Mouse (Mus musculus) kidney, embryonic 16.5 days (tissue): ENCODE results near the gene Serpinb9b. TPM values are rescaled to one million over a fixed set of nuclear protein-coding genes. Genes with fewer than 3 reads are reported as not detected.
A peak's percentile ranks its signal among the peaks of the same experiment; 100 is the strongest.

Experiments
- ATAC-seq: fragments of 200-750 bp; cut with Nextera tagmentation; 2 replicates; pipeline ENCODE4 v1.8.0; 2017; ENCODE audit warnings: moderate TSS enrichment; ENCODE audit not compliant: low FRiP score, low TSS enrichment
- H3K27ac ChIP-seq: fragments of 300-500 bp; sonication (generic); 2 replicates; pipeline ENCODE4 v1.5.1; 2014; ENCODE audit warnings: low read length
- H3K27me3 ChIP-seq: fragments of 300-500 bp; sonication (generic); 2 replicates; pipeline ENCODE4 v1.6.1; 2014; ENCODE audit warnings: low read length, control low read depth, mixed read lengths; ENCODE audit not compliant: insufficient read depth
- H3K36me3 ChIP-seq: fragments of 300-500 bp; sonication (generic); 2 replicates; pipeline ENCODE4 v1.6.1; 2014; ENCODE audit warnings: low read length, control low read depth, mixed read lengths; ENCODE audit not compliant: insufficient read depth
- H3K4me1 ChIP-seq: fragments of 300-500 bp; sonication (generic); 2 replicates; pipeline ENCODE4 v1.6.1; 2014; ENCODE audit warnings: low read length, control low read depth, mixed read lengths; ENCODE audit not compliant: insufficient read depth
- H3K4me2 ChIP-seq: fragments of 300-500 bp; sonication (generic); replicated peaks from 2 replicates; pipeline ENCODE4 v1.6.1; 2014; ENCODE audit warnings: low read depth, low read length
- H3K4me3 ChIP-seq: fragments of 300-500 bp; sonication (generic); 2 replicates; pipeline ENCODE4 v1.5.1; 2014; ENCODE audit warnings: mild to moderate bottlenecking, low read length
- H3K9ac ChIP-seq: fragments of 300-500 bp; sonication (generic); replicated peaks from 2 replicates; pipeline ENCODE4 v1.6.1; 2014; ENCODE audit warnings: low read length
- H3K9me3 ChIP-seq: fragments of 300-500 bp; sonication (generic); 2 replicates; pipeline ENCODE4 v1.6.1; 2016; ENCODE audit warnings: low read length, control low read depth
- WGBS: fragments of 180-500 bp; shearing (Covaris S2); extraction: QIAGEN DNeasy Blood & Tissue Kit; methylation state at CpG from one replicate; pipeline ENCODE4 v1.1.7; 2014; 5-methylcytosine and 5-hydroxymethylcytosine counted together
- polyA plus RNA-seq: library from polyadenylated mRNA; unstranded; fragments of >200 nt; fragmentation: Nextera tagmentation; extraction: Ambion mirVana; gene quantifications from 2 replicates; pipeline ENCODE4 v1.2.1, GENCODE M21; 2015

The Serpinb9b gene
- polyA plus RNA-seq, 1 experiment from 2014 or later, result not detected

GRCm38 (mm10) chr13:33074029-33074428, 46.8 kb downstream of the Serpinb9b start:
- peak; percentile 79; the same call in 1 of the 2 replicates for ATAC-seq
- no peak overlapping the region for H3K27ac ChIP-seq
- no peak overlapping the region for H3K4me2 ChIP-seq
- no peak overlapping the region for H3K9ac ChIP-seq
- H3K4me1 ChIP-seq, result no peaks in the 10 kb centered on the region
- H3K9me3 ChIP-seq, result no peaks in the 10 kb centered on the region
- no peaks in the 10 kb centered on the region for H3K27me3 ChIP-seq
- no peaks in the 10 kb centered on the region for H3K36me3 ChIP-seq
- H3K4me3 ChIP-seq, result no peak overlapping the region

- no peak overlapping the region for H3K9ac ChIP-seq
- H3K9me3 ChIP-seq, result no peaks in the 10 kb centered on the region
- H3K27ac ChIP-seq, result no peak overlapping the region
- no peak overlapping the region for H3K4me3 ChIP-seq
- no peaks in the 10 kb centered on the region for H3K4me1 ChIP-seq
- H3K4me2 ChIP-seq, result no peak overlapping the region
- H3K27me3 ChIP-seq, result no peaks in the 10 kb centered on the region
- no peaks in the 10 kb centered on the region for H3K36me3 ChIP-seq
- ATAC-seq, result no peak
- WGBS, result 62% methylated on average over 3 of the region's 3 CpGs
Measured at GRCm38 (mm10) chr13:33076247-33076646, 49.0 kb downstream of the Serpinb9b start.

- ATAC-seq, result no peak
- Histone ChIP-seq H3K27ac (no peak overlapping the region), H3K4me1 (no peaks in the 10 kb centered on the region), H3K9ac (no peak overlapping the region), H3K4me2 (no peak overlapping the region), H3K4me3 (no peak overlapping the region), H3K36me3 (no peaks in the 10 kb centered on the region), H3K9me3 (no peaks in the 10 kb centered on the region), H3K27me3 (no peaks in the 10 kb centered on the region)
- 91% methylated on average over 10 of the region's 10 CpGs for WGBS
Measured at GRCm38 (mm10) chr13:33077026-33077685, 49.9 kb downstream of the Serpinb9b start.

GRCm38 (mm10) chr13:33078056-33078705, 51.0 kb downstream of the Serpinb9b start, which contains the start of gene Serpinb1b:
Gene Serpinb1b (plus strand): TSS chr13:33078575.
- H3K27ac ChIP-seq, result no peak within 1 kb of the TSS
- H3K4me1 ChIP-seq, result no peaks in the 10 kb centered on the region
- no peaks in the 10 kb centered on the region for H3K36me3 ChIP-seq
- whole genome bisulfite sequencing, result 66% methylated on average over 3 of the region's 3 CpGs
- ATAC-seq, result no peak
- H3K4me3 ChIP-seq, result no peak within 1 kb of the TSS
- H3K27me3 ChIP-seq, result no peaks in the 10 kb centered on the region
- H3K9ac ChIP-seq, result no peak within 1 kb of the TSS
- peak within 1 kb of the TSS; percentile 39; the same call in 1 of the 2 replicates for H3K4me2 ChIP-seq
- no peaks in the 10 kb centered on the region for H3K9me3 ChIP-seq

- H3K4me3 ChIP-seq, result no peak overlapping the region
- ATAC-seq, result peak; percentile 27; the same call in 1 of the 2 replicates
- peak overlapping the region; percentile 39; the same call in 1 of the 2 replicates for H3K4me2 ChIP-seq
- no peaks in the 10 kb centered on the region for H3K9me3 ChIP-seq
- no peaks in the 10 kb centered on the region for H3K27me3 ChIP-seq
- H3K9ac ChIP-seq, result no peak overlapping the region
- H3K36me3 ChIP-seq, result no peaks in the 10 kb centered on the region
- H3K4me1 ChIP-seq, result no peaks in the 10 kb centered on the region
- H3K27ac ChIP-seq, result no peak overlapping the region
- WGBS, result 26% methylated on average over 6 of the region's 6 CpGs
Measured at GRCm38 (mm10) chr13:33079391-33079790, 52.2 kb downstream of the Serpinb9b start.

- Histone ChIP-seq H3K36me3 (no peaks in the 10 kb centered on the region), H3K9me3 (no peaks in the 10 kb centered on the region), H3K27me3 (no peaks in the 10 kb centered on the region), H3K4me1 (no peaks in the 10 kb centered on the region), H3K4me3 (no peak overlapping the region), H3K27ac (no peak overlapping the region), H3K9ac (no peak overlapping the region), H3K4me2 (no peak overlapping the region)
- peak; percentile 77; the same call in 1 of the 2 replicates for ATAC-seq
- 23% methylated on average over 3 of the region's 3 CpGs for WGBS
Measured at GRCm38 (mm10) chr13:33080356-33080755, 53.1 kb downstream of the Serpinb9b start.

- Histone ChIP-seq H3K27ac (no peak overlapping the region), H3K4me2 (no peak overlapping the region), H3K36me3 (no peaks in the 10 kb centered on the region), H3K27me3 (no peaks in the 10 kb centered on the region), H3K9me3 (no peaks in the 10 kb centered on the region), H3K4me1 (no peaks in the 10 kb centered on the region), H3K9ac (no peak overlapping the region), H3K4me3 (no peak overlapping the region)
- no peak for ATAC-seq
- WGBS, result 57% methylated on average over 2 of the region's 2 CpGs
Measured at GRCm38 (mm10) chr13:33083834-33084233, 56.6 kb downstream of the Serpinb9b start.

GRCm38 (mm10) chr13:33084975-33085694, 57.9 kb downstream of the Serpinb9b start:
- Histone ChIP-seq H3K4me2 (no peak overlapping the region), H3K27ac (no peak overlapping the region), H3K9me3 (no peaks in the 10 kb centered on the region), H3K4me3 (no peak overlapping the region), H3K4me1 (no peaks in the 10 kb centered on the region), H3K36me3 (no peaks in the 10 kb centered on the region), H3K9ac (no peak overlapping the region), H3K27me3 (no peaks in the 10 kb centered on the region)
- no peak for ATAC-seq
- WGBS, result 69% methylated on average over 5 of the region's 5 CpGs

GRCm38 (mm10) chr13:33085695-33086432, 58.6 kb downstream of the Serpinb9b start:
- Histone ChIP-seq H3K4me1 (no peaks in the 10 kb centered on the region), H3K27ac (no peak overlapping the region), H3K27me3 (no peaks in the 10 kb centered on the region), H3K4me3 (no peak overlapping the region), H3K9me3 (no peaks in the 10 kb centered on the region), H3K9ac (no peak overlapping the region), H3K36me3 (no peaks in the 10 kb centered on the region), H3K4me2 (no peak overlapping the region)
- ATAC-seq, result no peak
